Mouse (Mus musculus) heart, embryonic 16.5 days (tissue): ENCODE results near the gene Atad5. TPM values are rescaled to one million over a fixed set of nuclear protein-coding genes. Genes with fewer than 3 reads are reported as not detected.

Source experiments
- ATAC-seq: fragments of 200-750 bp; cut with Nextera tagmentation; replicated peaks from 2 replicates; pipeline ENCODE4 v1.8.0; 2017; ENCODE audit warnings: moderate number of reproducible peaks; ENCODE audit not compliant: insufficient read depth, low FRiP score; ENCODE audit errors: extremely low read depth
- H3K27ac ChIP-seq: fragments of 300-500 bp; sonication (generic); 2 replicates; pipeline ENCODE4 v1.5.1; 2014; ENCODE audit warnings: mild to moderate bottlenecking, low read length, control low read depth, moderate library complexity
- H3K27me3 ChIP-seq: fragments of 300-500 bp; sonication (generic); 2 replicates; pipeline ENCODE4 v1.6.1; 2014; ENCODE audit warnings: low read length, mixed read lengths; ENCODE audit not compliant: control insufficient read depth, insufficient read depth
- H3K36me3 ChIP-seq: fragments of 300-500 bp; sonication (generic); 2 replicates; pipeline ENCODE4 v1.6.1; 2014; ENCODE audit not compliant: control insufficient read depth, insufficient read depth
- H3K4me1 ChIP-seq: fragments of 300-500 bp; sonication (generic); 2 replicates; pipeline ENCODE4 v1.6.1; 2014; ENCODE audit warnings: low read length, mixed read lengths; ENCODE audit not compliant: control insufficient read depth, insufficient read depth
- H3K4me2 ChIP-seq: fragments of 300-500 bp; sonication (generic); 2 replicates; pipeline ENCODE4 v1.6.1; 2014; ENCODE audit warnings: low read depth, mild to moderate bottlenecking, control low read depth, low read length
- H3K4me3 ChIP-seq: fragments of 300-500 bp; sonication (generic); 2 replicates; pipeline ENCODE4 v1.5.1; 2014; ENCODE audit warnings: mild to moderate bottlenecking, control low read depth, low read length
- H3K9ac ChIP-seq: fragments of 300-500 bp; sonication (generic); 2 replicates; pipeline ENCODE4 v1.6.1; 2014; ENCODE audit warnings: low read length, control low read depth
- H3K9me3 ChIP-seq: fragments of 300-500 bp; sonication (generic); replicated peaks from 2 replicates; pipeline ENCODE4 v1.6.1; 2016; ENCODE audit warnings: low read length; ENCODE audit not compliant: control insufficient read depth
- WGBS: fragments of 180-500 bp; shearing (Covaris S2); extraction: QIAGEN DNeasy Blood & Tissue Kit; methylation state at CpG from one replicate; pipeline ENCODE4 v1.1.7; 2014; 5-methylcytosine and 5-hydroxymethylcytosine counted together
- polyA plus RNA-seq: library from polyadenylated mRNA; unstranded; fragments of >200 nt; fragmentation: Nextera tagmentation; extraction: Ambion mirVana; gene quantifications from 2 replicates; pipeline ENCODE4 v1.2.1, GENCODE M21; 2015

Gene Atad5
- polyA plus RNA-seq, 1 experiment from 2014 or later: 5.0 TPM

DNA sequence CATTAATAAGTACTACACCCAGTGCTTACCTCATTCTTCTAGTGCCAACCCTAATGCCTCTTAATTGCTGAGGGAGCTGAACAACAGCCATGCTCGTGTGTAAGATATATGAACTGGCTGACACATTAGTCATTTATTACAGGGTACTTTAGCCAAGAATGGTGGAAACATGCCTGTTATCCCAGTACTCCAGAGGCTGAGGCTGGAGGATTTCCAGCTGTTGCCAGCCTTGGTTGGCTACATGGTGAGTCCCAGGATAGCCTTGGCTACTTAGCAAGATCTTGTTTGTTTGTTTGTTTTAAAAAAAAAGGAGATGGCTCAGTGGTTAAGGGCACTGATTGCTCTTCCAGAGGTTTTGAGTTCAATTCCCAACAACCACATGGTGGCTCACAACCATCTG lies 10.4 kb upstream of the Atad5 start:
- Histone ChIP-seq H3K27me3 (no peaks in the 10 kb centered on the region), H3K9ac (no peak overlapping the region), H3K36me3 (no peaks in the 10 kb centered on the region), H3K27ac (no peak overlapping the region), H3K4me1 (peaks cover 16% of the 10 kb centered on the region), H3K9me3 (no peaks in the 10 kb centered on the region), H3K4me2 (no peak overlapping the region), H3K4me3 (no peak overlapping the region)
- WGBS: 36% methylated on average over 1 of the region's 1 CpGs
- no peak for ATAC-seq

DNA sequence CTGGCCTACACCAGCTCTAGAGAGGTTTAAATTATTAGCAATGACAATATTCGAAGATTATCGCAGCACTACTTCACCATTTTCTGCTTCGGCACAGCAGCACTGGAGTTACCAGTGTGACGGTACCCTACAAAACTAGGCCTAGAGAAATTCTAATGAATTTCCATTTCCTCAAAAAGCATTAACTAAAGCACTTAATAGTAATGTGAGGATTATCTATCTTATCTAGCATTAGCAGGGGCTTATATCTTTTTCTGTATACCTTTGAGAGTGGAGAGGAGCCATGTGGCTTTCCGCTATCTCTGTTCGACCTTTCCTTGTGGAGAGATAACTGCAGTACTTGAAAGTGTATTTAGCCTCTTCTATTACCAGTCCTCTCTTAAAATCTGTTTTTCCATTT lies 9.4 kb upstream of the Atad5 start:
- Histone ChIP-seq H3K27ac (peak overlapping the region; percentile 94), H3K4me3 (peak overlapping the region; percentile 83), H3K4me2 (peak overlapping the region; percentile 78), H3K27me3 (no peaks in the 10 kb centered on the region), H3K9ac (peak overlapping the region; percentile 96), H3K9me3 (no peaks in the 10 kb centered on the region), H3K4me1 (peaks cover 16% of the 10 kb centered on the region), H3K36me3 (no peaks in the 10 kb centered on the region)
- ATAC-seq: no peak
- WGBS: 38% methylated on average over 6 of the region's 6 CpGs

DNA sequence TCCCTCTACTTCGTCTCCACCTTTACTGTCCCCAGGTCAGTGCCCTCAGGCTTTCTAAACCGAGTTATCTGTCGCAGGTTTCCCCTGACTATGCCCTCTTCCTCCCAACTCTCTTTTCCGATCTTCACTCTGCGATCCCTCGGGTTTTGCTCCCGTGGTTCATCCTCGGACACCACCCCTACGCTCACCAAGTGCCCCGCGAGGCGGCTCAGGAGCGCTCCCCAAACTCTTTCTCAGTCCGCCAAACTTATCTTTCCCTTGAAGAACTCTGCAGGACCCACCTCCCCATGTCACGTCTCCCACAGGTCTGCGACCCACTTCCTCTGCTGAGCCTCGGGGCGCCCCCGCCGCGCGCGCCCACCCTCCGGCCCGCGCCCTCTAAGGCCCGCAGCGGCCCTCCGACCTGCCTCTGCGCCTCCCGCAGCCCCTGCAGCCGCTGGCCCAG lies 8.8 kb upstream of the Atad5 start:
- peak overlapping the region; percentile 83 for H3K4me3 ChIP-seq
- H3K9ac ChIP-seq: peak overlapping the region; percentile 96
- no peaks in the 10 kb centered on the region for H3K27me3 ChIP-seq
- under 1% methylated on average over 32 of the region's 32 CpGs for WGBS
- H3K9me3 ChIP-seq: no peaks in the 10 kb centered on the region
- no peaks in the 10 kb centered on the region for H3K36me3 ChIP-seq
- H3K4me2 ChIP-seq: peak overlapping the region; percentile 78
- H3K27ac ChIP-seq: peak overlapping the region; percentile 94
- peaks cover 16% of the 10 kb centered on the region for H3K4me1 ChIP-seq
- ATAC-seq: peak; percentile 43

DNA sequence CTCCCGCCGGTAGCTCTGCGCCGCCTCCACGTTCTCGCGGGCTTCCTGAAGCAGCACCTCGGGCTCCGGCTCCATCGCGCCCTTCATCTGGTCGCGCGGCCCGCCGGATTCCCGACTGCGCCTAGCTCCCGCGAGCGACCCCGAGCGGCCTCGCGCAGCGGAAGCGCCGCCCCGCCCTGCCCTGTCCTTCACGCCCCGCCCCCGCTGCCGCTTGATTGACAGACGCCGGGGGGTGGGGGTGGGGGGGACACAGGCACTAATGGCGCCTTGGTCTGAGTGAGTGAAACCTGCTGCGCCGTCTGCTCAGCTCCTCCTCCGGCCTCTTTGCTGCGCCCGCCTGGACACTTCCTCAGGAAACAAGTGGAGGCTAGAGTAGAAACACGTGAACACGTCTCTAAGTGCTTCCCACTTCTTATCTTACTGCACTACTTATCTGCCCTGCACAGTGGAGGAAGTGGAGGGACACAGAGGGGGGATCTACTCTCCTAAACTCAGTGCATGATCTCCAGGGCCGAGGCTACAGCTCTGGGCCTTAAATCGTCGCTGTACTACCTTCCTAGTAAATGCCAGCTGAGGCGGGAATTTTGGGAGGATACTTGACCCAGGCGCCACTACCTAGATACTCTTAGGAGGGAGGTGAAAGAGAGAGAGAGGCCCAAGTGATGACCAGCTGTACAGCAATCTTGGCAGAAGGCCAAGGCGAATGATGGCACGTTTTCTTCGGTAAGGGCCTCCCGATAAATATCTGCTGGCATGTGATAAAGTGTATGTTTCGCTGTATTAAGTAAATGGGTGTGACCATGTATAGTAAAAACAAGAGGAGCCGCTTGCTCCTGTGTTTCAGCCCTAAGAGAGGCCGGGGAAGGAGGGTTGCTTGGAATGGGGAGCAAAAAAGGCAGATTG lies 8.1 kb upstream of the Atad5 start, which contains the start of gene Crlf3:
Crlf3 (minus strand) TSS at position 166 of the 903 bp plus-strand sequence.
- no peaks in the 10 kb centered on the region for H3K36me3 ChIP-seq
- peak; percentile 96 for ATAC-seq
- peak within 1 kb of the TSS; percentile 78 for H3K4me2 ChIP-seq
- peak within 1 kb of the TSS; percentile 83 for H3K4me3 ChIP-seq
- 3% methylated on average over 55 of the region's 55 CpGs for WGBS
- H3K27me3 ChIP-seq: no peaks in the 10 kb centered on the region
- H3K9me3 ChIP-seq: no peaks in the 10 kb centered on the region
- H3K4me1 ChIP-seq: peaks cover 16% of the 10 kb centered on the region
- peak within 1 kb of the TSS; percentile 96 for H3K9ac ChIP-seq
- H3K27ac ChIP-seq: peak within 1 kb of the TSS; percentile 94

DNA sequence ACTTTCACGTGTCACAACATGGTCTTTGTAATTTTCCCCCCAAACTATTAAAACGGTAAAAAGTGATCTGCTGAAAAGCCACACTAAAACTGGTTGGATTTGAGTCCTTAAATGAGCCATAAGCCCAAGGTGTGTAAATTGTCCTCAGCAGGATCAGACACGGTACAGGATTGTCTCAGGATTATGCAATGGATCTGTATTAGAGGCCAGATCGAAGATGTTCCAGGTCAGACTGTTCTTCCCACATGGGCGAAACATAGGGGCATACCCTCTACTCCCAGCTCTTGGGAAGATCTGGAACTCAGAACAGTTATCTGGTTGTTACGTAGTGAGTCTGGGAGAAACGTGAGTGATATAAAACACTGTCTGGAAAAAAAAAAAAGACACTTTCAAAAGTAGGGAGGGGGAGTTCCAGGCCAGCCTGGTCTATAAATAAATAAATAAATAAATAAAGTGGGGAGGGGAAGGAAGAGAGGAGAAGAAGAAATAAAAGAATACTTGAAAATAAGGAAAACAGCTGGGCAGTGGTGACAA lies 7.3 kb upstream of the Atad5 start:
- Histone ChIP-seq H3K9me3 (no peaks in the 10 kb centered on the region), H3K9ac (no peak overlapping the region), H3K27me3 (no peaks in the 10 kb centered on the region), H3K4me1 (peaks cover 16% of the 10 kb centered on the region), H3K36me3 (no peaks in the 10 kb centered on the region), H3K4me3 (no peak overlapping the region), H3K27ac (peak overlapping the region; percentile 94), H3K4me2 (no peak overlapping the region)
- 71% methylated on average over 7 of the region's 7 CpGs for WGBS
- no peak for ATAC-seq

DNA sequence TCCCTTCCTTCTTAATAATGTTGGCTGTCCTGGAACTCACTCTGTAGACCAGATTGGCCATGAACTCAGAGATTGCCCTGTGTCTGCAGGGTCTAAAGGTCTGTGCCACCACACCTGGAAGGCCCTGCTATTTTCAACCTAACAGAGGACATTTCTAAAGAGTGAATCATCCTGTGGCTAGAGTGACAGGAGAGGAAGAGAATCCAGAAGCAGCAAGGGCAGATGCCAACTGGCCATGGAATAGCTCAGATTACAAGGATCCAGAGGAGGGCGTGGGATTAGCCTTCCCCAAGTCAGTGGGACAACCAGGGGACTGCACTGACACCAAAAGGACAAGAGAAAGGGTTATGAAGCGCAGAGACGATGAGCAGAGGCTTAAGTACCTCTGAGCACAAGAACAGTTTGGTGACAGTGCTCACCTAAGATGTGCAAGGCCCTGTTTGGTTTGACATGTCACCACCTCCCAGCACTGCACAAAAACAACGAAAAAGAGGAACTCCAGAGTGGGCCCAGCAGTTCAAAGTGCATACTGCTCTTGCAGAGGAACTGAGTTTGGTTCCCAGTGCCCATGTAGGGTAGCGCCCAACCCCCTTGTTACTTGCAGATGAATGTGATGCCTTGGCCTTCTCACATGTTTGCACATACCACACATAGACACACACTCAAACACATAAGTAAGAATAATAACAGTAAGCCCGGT lies 3.7 kb upstream of the Atad5 start:
- Histone ChIP-seq H3K36me3 (no peaks in the 10 kb centered on the region), H3K9ac (peak overlapping the region; percentile 29; the same call in 1 of the 2 replicates), H3K4me2 (no peak overlapping the region), H3K4me1 (peaks cover 12% of the 10 kb centered on the region), H3K9me3 (no peaks in the 10 kb centered on the region), H3K27ac (no peak overlapping the region), H3K27me3 (no peaks in the 10 kb centered on the region), H3K4me3 (no peak overlapping the region)
- ATAC-seq: no peak
- WGBS: 63% methylated on average over 6 of the region's 6 CpGs

- no peaks in the 10 kb centered on the region for H3K27me3 ChIP-seq
- no peak overlapping the region for H3K4me3 ChIP-seq
- no peak overlapping the region for H3K9ac ChIP-seq
- no peak overlapping the region for H3K4me2 ChIP-seq
- H3K4me1 ChIP-seq: peaks cover 10% of the 10 kb centered on the region
- H3K9me3 ChIP-seq: no peaks in the 10 kb centered on the region
- no peak; the same call in 1 of the 2 replicates for ATAC-seq
- WGBS: 6% methylated on average over 5 of the region's 5 CpGs
- no peaks in the 10 kb centered on the region for H3K36me3 ChIP-seq
- H3K27ac ChIP-seq: no peak overlapping the region
Observed at GRCm38 (mm10) chr11:80086844-80087243, 2.4 kb upstream of the Atad5 start.

DNA sequence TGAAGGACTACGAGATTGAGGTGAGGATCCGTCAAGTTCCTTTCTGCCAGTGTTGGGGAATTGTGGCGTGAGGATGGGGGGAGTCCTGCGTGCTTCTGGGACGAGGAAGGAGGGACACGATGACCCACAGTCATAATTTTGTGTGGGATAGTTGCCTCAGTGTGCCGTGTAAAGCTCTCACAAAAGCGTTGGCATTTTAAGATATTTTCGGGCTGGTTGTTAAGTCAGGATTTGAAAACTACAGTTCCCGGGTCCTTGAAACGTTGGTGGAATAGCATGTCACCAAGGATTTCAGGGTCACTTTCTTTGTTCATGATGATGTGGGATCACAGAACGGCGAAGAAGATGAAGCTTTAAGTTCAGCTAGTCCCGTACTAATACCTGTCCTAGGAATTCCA lies 616 bp downstream of the Atad5 start:
- peak overlapping the region; percentile 86 for H3K4me3 ChIP-seq
- H3K4me2 ChIP-seq: peak overlapping the region; percentile 87
- H3K9me3 ChIP-seq: no peaks in the 10 kb centered on the region
- H3K36me3 ChIP-seq: no peaks in the 10 kb centered on the region
- H3K27ac ChIP-seq: peak overlapping the region; percentile 33
- ATAC-seq: no peak; the same call in 1 of the 2 replicates
- peaks cover 9% of the 10 kb centered on the region for H3K4me1 ChIP-seq
- WGBS: under 1% methylated on average over 14 of the region's 14 CpGs
- no peaks in the 10 kb centered on the region for H3K27me3 ChIP-seq
- H3K9ac ChIP-seq: peak overlapping the region; percentile 91
